Mouse (Mus musculus) erythroblast, adult 5-6 weeks (primary cell): Measurements from ENCODE around the gene Necab2. TPM values are rescaled to one million over a fixed set of nuclear protein-coding genes. Genes with fewer than 3 reads are reported as not detected.

Source experiments
- ATAC-seq: replicated peaks from 2 replicates; pipeline ENCODE4 v1.8.0; 2016; ENCODE audit warnings: moderate number of reproducible peaks, mild to moderate bottlenecking, moderate TSS enrichment, inconsistent platforms; ENCODE audit not compliant: poor library complexity, low FRiP score, severe bottlenecking
- total RNA-seq, 2 experiments: library from RNA; stranded (forward) in 1 of 2; stranded (reverse) in 1 of 2; fragments of 150-400 nt in 1 of 2; fragments of 200-764, 138-1000 nt in 1 of 2; gene quantifications; 2 replicates each; pipeline versions ENCODE4 v1.2.3 to v1.2.4; 2015 to 2017; ENCODE audit warnings: low replicate concordance in 2 of 2

The Necab2 gene
- total RNA-seq, 2 experiments from 2014 or later = not detected

DNA sequence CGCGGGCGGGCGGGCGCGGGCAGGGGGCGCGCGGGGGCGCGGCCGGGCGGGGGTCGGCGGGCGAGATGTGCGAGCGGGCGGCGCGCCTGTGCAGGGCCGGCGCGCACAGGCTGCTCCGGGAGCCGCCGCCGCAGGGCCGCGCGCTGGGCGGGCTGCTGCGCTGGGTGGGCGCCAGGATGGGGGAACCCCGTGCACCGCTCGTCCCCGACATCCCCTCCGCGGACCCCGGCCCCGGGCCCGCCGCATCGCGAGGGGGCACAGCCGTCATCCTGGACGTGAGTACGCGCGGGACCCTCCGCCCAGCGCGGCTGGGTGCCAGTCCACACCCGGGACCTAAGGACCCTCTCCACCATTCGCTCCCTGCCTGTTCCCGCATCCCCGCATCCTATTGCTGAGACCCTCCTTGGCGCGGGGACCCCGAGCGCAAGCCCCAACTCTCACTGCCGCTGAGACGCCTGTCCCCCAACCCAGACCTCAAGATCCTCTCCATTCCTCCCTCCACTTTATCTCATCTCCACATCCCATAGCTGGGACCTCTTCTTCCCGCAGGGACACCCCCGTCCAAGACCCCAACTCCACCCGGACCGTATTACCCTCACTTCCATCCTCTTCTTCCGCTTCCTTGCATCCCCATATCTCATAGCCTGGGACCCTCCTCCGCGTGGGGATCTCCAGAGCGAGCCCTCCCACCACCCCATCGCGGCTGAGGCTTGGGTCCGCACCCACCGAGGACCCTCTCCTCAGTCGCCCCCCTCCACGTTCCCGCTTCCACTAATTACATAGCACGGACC lies 666 bp downstream of the Necab2 start:
- no peak for ATAC-seq

DNA sequence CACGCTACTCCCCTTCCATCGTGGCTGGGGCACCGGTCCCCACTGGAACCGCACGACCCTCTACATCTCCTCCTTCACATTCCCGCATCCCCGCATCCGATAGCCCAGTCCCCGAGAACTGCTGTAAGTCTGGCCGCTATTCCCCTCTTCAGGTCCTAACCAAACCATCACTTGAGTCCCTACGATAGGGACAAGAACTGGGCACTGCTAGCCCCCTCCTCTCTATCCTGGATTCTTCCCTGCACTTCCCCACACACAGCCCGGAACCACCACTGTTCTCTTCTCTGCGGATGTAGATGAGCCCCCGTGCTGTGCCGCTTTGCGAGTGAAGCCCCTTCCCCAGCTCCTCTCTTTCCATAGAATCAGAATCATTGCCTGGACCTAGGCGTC lies 1.3 kb downstream of the Necab2 start:
- no peak for ATAC-seq

DNA sequence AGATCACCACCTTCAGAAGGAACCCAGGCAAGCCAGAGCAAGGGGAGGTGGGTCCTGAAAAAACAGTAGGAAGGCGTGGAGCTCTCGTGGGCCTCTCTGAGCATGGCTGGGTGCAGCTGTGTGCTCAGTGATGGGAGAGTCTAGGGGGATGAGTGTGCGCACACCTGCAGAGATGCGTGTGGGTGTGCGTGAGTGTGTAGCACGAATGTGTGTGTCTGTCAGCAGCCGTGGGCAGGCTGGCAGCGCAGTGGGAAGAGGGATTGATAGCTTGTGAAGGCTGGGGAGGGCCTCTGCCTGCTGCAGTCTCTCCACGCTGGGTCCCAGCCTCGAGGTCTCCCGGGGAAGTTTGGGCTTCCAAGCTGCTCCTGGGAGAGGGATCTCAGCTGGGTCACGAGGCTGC lies 3.1 kb downstream of the Necab2 start:
- ATAC-seq = no peak

DNA sequence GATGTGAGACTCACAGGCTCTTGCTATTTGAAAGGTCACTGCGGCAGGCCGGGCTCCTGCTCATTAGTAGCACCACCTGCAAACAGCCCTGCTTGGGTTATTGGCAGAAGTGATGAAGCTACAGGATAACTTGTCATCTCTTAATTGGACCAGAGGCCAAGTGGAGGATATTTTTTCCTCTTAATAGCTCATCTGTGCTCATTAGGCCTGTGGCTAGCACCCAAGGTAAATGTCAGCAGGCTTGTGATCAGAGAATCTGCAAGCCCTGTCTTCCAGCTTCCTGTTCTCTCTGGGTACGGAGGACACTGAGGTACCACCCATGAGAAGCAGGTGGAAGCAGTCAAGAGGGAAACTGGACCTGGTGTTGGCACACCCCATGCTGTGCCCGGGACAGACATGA lies 4.6 kb downstream of the Necab2 start:
- ATAC-seq = no peak

DNA sequence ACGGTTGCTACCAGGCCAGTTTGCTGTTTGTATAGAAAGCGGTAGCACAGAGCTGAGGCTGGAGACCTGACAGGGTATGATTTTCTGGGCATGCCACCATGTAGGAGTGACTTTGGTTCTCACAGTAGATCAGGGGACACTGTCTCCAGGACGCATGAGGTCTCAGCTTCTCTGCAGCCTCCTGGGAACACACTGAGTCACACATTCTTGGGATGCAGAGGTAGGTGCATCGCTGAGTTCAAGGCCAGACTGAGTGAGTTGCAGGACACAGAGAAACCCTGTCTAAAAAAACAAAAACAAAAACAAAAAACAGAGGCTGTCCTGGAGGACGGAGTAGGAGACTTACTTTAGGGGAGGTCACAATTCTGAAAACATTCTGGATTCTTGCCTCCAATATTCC lies 6.4 kb downstream of the Necab2 start:
- ATAC-seq = no peak

DNA sequence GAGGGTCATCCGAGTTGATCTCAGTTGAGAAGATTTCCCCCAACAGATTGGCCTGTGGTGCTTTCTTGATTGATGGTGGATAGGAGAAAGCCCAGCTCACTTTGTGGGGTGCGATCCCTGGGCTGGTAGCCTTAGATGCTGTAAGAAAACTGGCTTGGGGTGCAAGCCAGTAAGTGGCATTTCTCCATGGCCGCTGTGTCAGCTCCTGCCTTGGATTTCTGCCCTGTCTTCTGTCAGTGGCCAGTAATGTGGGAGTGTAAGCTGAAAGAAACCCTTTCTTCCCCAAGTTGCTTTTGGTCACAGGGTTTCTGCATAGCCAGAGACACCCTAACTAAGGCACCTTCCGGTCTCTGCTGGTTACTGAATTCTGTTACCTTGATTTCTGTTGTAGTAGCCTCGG lies 9.5 kb downstream of the Necab2 start:
- ATAC-seq = no peak

DNA sequence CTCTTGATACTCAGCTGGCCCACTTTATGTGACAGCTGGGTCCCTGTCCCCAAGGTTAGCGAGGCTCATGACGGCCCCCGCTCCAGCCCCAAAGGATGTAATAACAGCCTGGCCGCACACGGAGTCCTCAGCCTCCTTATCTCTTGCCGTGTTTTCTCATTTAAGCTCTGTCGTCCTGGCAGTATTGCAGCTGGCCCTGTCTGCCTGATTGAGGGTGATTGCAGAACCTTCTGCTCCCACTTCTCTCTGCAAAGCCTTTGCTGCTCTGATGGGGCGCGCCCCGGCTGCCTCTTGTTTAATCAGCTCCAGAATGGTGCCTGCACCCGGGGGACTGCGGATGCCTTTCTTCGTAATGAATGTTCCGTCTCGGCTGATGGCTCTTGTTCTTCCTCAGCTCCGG lies 13.2 kb downstream of the Necab2 start:
- no peak for ATAC-seq

DNA sequence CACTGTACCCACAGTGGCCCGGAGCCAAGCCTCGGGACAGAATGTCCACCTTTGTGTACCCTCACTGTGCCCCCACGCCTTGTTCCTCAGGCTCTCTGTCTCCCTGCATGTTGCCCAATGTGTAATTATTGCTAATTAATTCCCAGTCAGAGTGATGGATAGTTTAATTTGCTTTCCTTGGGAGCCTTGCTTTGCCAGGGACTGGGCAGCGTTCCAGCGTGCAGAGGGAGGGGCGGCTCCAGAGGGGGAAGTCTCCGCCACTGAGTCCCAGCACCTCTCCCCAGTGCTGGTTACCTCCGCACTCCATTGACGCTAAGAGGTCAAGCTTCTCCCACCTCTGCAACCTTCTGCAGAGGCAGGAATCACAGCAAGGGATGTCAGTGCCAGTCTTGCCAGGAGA lies 14.8 kb downstream of the Necab2 start:
- no peak for ATAC-seq

DNA sequence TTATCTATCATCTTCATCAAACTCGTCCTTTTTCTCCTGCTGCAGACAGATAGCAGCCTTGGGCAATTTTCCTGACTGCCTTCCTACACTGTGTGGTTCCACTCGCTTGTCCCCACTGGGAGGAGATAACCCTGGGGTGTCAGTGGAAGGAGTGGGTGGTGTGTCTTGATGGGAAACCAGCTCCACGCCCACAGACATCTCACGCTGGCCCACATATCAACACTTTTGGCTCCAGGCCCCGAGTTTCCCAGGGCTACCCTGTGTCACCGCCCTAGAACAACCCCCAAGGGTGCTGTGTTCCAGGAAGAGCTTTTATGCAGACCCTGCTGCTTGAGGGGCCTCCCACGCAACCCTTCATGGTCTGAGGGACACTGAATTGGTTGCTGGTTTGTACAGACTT lies 17.2 kb downstream of the Necab2 start:
- ATAC-seq = no peak

DNA sequence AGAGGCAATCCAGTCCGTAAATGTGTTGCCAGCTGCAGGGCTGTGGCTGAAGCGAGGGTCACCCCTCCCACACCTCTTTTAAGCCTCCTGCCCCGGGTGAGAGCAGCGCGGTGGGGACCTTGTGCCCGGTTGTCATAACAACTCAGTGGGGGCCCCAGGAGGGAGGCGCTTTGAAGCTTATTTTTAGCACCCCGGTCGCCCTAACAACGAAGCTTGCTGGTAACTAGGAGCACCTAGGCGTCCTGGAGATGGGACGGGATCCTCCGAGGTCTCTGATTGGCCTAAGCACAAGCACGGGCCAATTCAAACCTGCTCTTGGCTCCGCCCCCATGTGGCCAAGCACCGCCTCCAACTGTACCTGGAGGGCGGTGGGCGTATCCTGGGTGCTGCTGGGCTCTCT lies 19.6 kb downstream of the Necab2 start:
- no peak for ATAC-seq

DNA sequence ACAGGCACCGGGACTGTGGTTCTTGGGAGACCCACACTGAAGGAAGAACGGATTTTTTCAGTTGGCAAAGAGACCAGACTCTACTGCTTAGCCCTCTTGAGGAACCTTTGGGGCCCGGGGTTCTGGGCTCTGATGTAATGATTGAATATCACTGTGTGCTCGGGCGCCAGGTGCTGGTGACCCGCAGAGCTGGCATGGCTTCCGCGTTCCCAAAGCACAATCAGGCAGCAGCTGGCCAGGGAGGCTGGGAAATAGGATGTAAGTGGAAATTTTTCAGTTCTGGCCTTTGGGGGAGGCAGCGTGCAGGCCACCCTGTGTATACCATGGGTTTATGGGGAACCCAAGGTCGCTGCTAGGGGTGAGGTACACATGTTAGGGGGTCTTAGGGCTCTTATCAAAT lies 20.3 kb downstream of the Necab2 start:
- no peak for ATAC-seq

DNA sequence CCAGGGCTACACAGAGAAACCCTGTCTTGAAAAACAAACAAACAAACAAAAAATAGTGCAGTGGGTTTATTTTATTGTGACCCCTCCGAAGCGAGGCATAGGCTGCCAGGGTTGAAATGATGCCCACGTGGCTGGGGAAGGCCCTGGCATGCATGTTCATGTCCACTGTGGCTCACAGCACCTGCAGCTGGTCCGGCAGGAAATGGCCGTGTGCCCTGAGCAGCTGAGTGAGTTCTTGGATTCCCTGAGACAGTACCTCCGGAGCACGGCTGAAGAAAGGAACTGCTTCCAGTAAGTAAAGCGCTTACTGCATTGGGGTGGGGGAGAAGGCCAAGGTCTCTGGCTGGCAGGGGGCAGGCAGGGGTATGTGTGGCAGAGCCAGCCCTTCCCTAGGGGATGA lies 21.6 kb downstream of the Necab2 start:
- ATAC-seq = no peak

DNA sequence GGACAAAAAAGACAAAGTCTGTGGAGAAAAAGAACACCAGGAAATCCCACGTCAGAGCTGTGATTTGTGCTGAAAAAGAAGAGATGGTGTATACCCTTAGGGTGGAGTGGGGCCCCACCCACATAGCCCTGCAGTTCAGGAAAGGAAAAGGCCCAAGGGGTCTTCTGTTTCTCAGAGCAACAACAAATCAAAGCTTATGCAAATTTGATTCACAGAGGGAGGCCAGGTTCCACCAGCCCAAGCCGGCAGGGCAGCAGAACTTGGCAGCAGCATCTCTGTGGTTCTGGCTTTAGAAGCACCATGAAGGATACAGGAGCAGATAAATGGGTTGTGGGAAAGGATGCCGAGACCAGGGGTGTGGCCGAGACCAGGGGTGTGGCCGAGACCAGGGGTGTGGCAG lies 32.2 kb downstream of the Necab2 start:
- ATAC-seq = no peak

DNA sequence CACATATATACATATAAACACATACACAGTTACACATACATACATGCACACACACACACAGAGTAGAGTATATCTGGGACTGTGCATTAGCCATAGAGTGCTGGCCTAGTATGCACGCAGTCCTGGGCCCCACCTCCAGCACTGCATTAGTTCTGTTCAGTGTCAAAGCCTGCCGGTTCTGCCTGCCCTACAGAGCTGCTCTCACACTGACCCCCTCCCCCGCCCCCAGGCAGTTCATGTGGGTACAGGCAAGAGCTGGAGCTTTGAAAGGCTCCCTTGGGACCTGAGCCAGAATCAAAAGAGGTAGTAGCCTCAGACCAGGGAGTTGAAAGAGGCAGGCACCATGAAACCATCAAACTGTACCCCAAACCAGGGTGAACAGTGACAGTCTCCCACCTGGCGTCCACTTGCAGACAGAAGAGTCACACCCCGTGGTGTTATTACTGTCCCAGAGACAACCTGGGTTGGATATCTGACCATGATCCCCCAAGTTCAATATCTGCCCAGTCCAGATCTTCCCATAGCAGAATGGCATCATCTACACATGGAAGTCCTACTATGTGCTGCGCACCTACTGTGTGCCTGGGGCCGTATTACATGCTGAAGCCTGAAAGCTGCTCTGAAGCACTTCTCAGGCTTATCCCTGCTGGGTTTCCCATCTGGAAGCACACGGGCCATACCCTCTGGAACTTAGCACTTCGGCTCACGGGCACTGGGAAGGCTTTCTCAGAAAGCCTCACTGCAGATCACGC lies 37.8 kb downstream of the Necab2 start:
- ATAC-seq = no peak

DNA sequence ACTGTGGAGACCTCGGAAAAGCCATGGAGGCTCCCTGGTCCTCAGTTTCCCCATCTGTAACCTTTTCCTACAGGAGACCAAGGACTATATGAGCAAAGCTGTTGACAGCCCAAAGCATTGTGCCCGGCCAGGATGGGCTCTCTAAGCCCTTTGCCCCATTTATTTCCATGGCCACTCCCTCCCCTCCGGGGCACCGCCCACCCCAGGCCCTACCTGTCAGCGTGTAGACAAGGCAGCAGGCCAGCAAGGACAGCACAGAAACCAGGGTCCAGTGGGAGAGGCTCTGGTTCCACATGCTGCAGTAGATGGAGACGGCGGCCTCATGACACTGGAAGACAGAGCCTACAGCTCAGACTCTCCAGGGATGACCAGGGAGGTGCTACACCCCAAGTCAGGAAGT lies 40.6 kb downstream of the Necab2 start:
- ATAC-seq = no peak

DNA sequence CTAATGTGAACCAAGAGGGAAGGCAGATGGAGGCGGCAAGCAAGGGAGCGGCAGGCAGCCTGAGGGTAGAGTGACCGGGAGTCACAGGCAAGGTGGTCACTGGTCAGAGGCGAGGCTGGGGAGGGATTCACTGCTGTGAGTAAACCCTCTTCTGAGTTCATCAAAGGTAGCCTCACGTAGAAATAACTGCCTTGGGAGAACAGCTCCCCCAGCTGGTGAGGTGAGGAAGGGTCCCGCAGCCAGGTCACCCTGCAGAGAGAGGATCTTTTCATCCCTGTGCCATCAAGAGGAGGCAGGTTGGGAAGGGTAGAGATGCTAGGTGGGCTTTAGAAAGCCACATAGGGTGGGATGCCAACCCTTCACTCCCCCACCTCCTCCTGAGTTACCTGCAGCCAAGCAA lies 50.3 kb downstream of the Necab2 start:
- no peak for ATAC-seq

DNA sequence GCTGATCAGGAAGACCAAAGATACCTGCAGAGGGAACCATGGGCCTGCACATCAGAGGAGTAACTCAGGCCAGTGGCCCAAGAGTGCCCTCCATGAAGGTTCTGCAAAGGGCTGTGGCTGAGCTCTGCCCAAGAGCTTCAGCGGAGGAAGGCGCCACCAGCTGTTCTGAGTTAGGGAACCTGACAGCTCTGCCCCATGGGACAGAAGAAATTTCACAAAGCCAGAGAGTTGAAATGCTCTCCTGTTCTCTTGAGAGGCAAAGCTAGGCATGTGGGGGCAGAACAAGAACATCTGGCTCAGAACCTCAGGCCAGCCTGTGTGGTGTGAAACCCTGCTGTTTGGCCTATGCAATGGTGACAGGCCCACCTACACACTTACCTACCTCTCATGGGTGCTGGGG lies 53.3 kb downstream of the Necab2 start:
- ATAC-seq = no peak

DNA sequence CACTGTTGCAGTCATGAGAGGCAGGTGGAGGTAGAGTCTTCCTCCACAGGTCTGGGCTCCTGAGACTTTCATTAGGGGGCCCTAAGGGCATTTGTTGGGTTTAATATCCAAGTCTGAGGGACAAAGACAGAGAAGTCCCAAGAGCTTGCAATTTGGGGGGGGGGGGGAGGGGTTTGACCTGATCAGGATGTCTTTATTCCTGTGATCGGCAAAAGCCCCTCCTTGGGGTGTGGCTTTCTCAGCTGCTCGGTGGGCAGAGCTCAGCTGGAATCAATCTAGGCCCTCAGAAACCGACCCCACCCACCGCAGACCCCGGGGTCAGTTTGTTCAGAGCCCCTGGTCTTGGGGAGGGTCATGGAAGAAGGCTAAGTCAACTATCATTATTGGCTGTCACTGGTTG lies 55.1 kb downstream of the Necab2 start, which contains the start of gene Slc38a8:
Slc38a8 (minus strand) TSS at position 101 of the 400 bp plus-strand sequence.
- ATAC-seq = no peak

DNA sequence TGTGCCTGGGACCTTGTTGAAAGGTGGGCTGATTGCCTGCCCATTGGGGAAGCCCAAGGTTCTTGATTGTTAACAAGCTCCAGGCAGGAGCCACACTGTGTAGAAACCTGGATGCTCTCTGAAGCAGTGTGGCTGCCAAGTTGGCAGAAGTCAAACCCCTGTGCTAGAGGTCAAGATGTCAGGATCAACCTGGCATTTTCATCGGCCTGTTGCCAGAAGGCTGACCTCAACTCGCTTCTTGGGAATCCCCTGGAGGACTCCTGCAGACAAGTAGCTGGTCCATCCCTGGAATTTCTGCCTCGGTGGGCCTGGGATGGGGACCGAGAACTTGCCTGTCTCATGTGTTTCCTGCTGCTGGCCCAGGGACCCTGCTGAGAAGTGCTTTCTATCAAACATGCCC lies 55.6 kb downstream of the Necab2 start:
- no peak for ATAC-seq

DNA sequence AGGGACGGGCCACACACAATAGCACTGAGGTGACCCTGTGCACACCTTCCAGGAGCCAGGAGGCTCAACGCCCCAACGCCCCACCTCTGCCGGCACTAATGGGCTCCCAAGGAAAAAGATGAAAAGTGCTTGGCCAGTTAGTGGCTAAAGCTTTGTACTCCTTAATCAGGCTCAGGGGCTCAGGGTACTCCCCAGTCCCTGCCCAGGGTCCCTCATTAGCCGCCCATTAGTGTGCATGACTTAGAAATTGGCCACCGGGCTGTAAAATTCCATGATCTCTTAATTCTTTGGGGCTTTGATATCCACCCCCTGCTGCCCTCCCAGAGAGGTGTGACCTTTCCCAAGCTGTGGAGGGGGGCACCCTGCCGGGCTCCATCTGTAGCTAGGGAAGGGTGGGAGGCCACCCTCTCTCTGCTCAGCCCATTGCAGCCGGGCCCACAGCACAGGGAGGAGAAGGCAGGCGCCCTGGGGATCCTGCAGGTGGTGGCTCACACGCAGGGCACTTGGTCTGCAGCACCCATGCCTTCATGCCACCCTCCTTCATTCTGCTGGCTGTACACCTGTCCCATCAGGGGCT lies 56.8 kb downstream of the Necab2 start:
- no peak for ATAC-seq

DNA sequence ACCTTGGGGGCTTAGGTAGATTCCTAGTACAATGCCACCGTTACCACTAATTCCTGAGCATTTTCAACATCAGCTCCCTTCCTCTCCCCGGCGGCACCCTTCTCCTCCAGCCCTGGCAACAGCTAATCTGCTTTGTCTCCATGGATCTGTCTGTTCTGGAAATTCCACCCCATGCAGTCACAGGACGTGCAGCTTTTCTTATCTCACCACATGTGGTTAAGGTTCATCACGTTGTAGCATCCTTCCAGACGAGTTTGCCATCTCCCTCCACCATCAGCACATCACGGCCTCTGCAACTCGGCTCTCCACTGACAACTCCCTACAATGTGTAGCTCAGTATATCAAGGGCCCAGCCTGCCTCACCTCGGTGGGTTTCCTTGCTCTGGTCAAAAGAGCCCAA lies 59.0 kb downstream of the Necab2 start:
- no peak for ATAC-seq
